Mouse (Mus musculus): Measurements from ENCODE around the gene Dio3.

Gene Dio3

GRCm38 (mm10) chr12:110278853-110279252 is at the start of gene Dio3:
Gene Dio3 (plus strand): TSS chr12:110279068.
- DNase-seq (ENCODE audit: low spot score in 2 of 2) = no peak

- DNase-seq (ENCODE audit: low spot score in 2 of 2) = no peak
These were observed 48.6 kb upstream of the Dio3 start for GRCm38 (mm10) chr12:110230296-110230695.

- no peak for DNase-seq (ENCODE audit: low spot score in 2 of 2)
These were observed 48.1 kb upstream of the Dio3 start for GRCm38 (mm10) chr12:110230767-110231166.

GRCm38 (mm10) chr12:110231709-110232600 is 46.9 kb upstream of the Dio3 start:
- DNase-seq (ENCODE audit: low spot score in 2 of 2) = no peak

GRCm38 (mm10) chr12:110235908-110236307 is 43.0 kb upstream of the Dio3 start:
- no peak for DNase-seq (ENCODE audit: low spot score in 2 of 2)

GRCm38 (mm10) chr12:110237046-110237445 is 41.8 kb upstream of the Dio3 start:
- no peak for DNase-seq (ENCODE audit: low spot score in 2 of 2)

GRCm38 (mm10) chr12:110239358-110239757 is 39.5 kb upstream of the Dio3 start:
- no peak for DNase-seq (ENCODE audit: low spot score in 2 of 2)

GRCm38 (mm10) chr12:110244581-110244980 is 34.3 kb upstream of the Dio3 start:
- no peak for DNase-seq (ENCODE audit: low spot score in 2 of 2)

- no peak for DNase-seq (ENCODE audit: low spot score in 2 of 2)
These were observed 33.4 kb upstream of the Dio3 start for GRCm38 (mm10) chr12:110245461-110245860.

- DNase-seq (ENCODE audit: low spot score in 2 of 2) = no peak
These were observed 26.7 kb upstream of the Dio3 start for GRCm38 (mm10) chr12:110252163-110252575.

- no peak for DNase-seq (ENCODE audit: low spot score in 2 of 2)
These were observed 23.1 kb upstream of the Dio3 start for GRCm38 (mm10) chr12:110255731-110256130.

GRCm38 (mm10) chr12:110256478-110257220 is 22.2 kb upstream of the Dio3 start:
- no peak for DNase-seq (ENCODE audit: low spot score in 2 of 2)

- DNase-seq (ENCODE audit: low spot score in 2 of 2) = no peak
These were observed 10.6 kb upstream of the Dio3 start for GRCm38 (mm10) chr12:110268226-110268625.

- DNase-seq (ENCODE audit: low spot score in 2 of 2) = peak in 1 of 2 experiments; percentile 21
These were observed 9.2 kb upstream of the Dio3 start for GRCm38 (mm10) chr12:110269686-110270085.

GRCm38 (mm10) chr12:110276034-110276433 is 2.8 kb upstream of the Dio3 start:
- no peak for DNase-seq (ENCODE audit: low spot score in 2 of 2)

GRCm38 (mm10) chr12:110277259-110277964 is 1.5 kb upstream of the Dio3 start:
- no peak for DNase-seq (ENCODE audit: low spot score in 2 of 2)

GRCm38 (mm10) chr12:110277965-110278307 is 932 bp upstream of the Dio3 start:
- DNase-seq (ENCODE audit: low spot score in 2 of 2) = no peak

- no peak for DNase-seq (ENCODE audit: low spot score in 2 of 2)
These were observed 1.5 kb downstream of the Dio3 start for GRCm38 (mm10) chr12:110280373-110280772.

- DNase-seq (ENCODE audit: low spot score in 2 of 2) = no peak
These were observed 4.9 kb downstream of the Dio3 start for GRCm38 (mm10) chr12:110283792-110284191.

- DNase-seq (ENCODE audit: low spot score in 2 of 2) = no peak
These were observed 13.9 kb downstream of the Dio3 start for GRCm38 (mm10) chr12:110292816-110293215.

- no peak for DNase-seq (ENCODE audit: low spot score in 2 of 2)
These were observed 16.0 kb downstream of the Dio3 start for GRCm38 (mm10) chr12:110294891-110295290.

- DNase-seq (ENCODE audit: low spot score in 2 of 2) = no peak
These were observed 19.8 kb downstream of the Dio3 start for GRCm38 (mm10) chr12:110298653-110299052.

Measured in frontal cortex, postnatal 25 days (tissue).